Mouse (Mus musculus): ENCODE data around the gene Ssc4d.

- TF ChIP-seq CTCF (IDR thresholded peaks at IDR 0.05; ENCODE audit: control insufficient read depth, insufficient read depth, insufficient replicate concordance, low read depth, low read length) (no peak), POLR2A (IDR thresholded peaks at IDR 0.05; ENCODE audit: control insufficient read depth, low read depth, low read length) (no peak)
Measured at GRCm38 (mm10) chr5:135935641-135936190, 38.6 kb downstream of the Ssc4d start.

Data from testis, adult 2 months (tissue).